Mouse (Mus musculus) adipocyte (in vitro differentiated cells): ENCODE data around the gene Has1.
A peak's percentile ranks its signal among the peaks of the same experiment; 100 is the strongest.

ENCODE experiments used
- DNase-seq: peaks from one replicate; pipeline ENCODE4 v3.0.0-alpha.2; 2016; ENCODE audit warnings: low spot score

The Has1 gene

DNA sequence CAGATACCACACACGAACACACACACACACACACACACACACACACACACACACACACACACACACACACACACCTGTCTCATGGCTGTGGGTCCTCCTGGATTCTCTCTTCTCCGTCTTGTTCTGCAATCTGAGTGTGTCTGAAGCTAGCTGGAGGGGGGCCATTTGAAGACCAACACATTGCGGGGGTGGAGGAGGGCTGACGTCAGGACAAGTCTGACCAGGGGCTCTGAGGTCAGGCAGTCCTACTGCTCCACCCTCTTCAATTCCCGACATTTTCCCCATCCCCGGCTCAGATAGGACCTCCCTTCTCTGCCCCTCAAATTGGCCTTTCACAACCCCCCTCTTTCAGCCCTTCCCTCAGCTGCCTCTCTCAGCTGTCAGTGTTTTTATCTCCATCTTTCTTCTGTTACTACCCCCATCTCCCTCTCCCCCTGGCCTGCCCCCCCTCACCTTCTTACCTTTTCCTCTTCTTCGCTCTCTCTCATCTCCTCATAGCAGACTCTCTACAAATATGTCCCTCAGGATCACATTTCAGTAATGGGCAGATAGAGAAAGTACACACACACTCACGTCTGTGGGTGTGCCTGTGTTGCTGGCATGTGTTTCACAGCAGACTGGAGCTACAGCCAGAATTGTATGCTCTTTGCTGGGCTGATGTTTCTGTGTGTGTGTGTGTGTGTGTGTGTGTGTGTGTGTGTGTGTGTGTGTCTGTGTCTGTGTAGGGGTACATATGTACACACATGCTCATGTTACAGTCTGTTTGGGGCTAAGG is at the start of gene Has1:
Has1 (minus strand) TSS at position 142 of the 775 bp plus-strand sequence.
- no peak for DNase-seq

DNA sequence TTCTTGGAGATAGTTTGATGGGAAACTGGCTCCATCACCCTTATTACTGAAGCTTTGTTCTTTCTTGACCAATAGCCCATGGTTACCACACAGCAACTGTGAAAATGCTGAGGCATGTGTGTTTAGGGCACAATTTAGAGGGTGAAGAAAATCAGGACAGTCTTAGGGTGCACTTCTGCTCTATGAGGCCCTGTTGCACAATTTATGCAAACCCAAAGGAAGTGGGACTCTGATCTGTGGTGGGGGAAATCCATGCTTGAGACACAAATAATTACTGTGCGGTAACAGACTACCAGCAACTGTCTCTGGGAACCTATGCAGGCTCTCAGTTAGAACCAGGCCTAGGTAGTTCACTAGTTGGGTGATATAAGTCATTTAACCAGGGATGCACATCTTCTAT is 45.8 kb upstream of the Has1 start:
- no peak for DNase-seq

DNA sequence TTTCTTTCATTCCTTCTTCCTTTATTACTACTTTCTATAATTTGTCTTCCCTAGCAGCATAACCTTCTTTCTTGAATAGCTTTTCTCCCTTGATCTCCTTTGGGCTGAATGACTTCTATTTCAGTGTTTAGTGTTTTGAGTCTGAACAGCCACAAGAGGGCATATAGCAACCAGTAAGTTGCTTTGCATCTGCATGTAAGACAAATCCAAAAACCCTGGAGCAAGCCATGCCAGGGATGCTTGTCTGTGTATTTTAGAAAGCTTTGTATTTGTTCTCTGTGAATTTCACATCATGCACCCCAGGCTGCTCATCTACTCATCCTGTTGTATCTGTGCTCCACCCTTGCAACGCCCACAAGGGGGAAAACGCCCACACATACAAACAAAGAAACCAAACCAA is 44.3 kb upstream of the Has1 start:
- peak; percentile 51 for DNase-seq

GRCm38 (mm10) chr17:17896039-17896438 is 41.0 kb upstream of the Has1 start:
- peak; percentile 88 for DNase-seq

- DNase-seq, result peak; percentile 59
Observed at GRCm38 (mm10) chr17:17889732-17890425, 34.9 kb upstream of the Has1 start.

GRCm38 (mm10) chr17:17887774-17888248 is 32.8 kb upstream of the Has1 start, which contains the start of the genes Fpr2 and Fpr3:
Gene Fpr2 (plus strand): TSS chr17:17887824.
Gene Fpr3 (plus strand): TSS chr17:17887852.
- DNase-seq, result no peak

- DNase-seq, result no peak
Observed at GRCm38 (mm10) chr17:17883840-17884239, 28.8 kb upstream of the Has1 start, which contains the start of gene Fpr1. Gene Fpr1 (minus strand): TSS chr17:17883940.

GRCm38 (mm10) chr17:17882672-17883071 is 27.7 kb upstream of the Has1 start:
- no peak for DNase-seq

DNA sequence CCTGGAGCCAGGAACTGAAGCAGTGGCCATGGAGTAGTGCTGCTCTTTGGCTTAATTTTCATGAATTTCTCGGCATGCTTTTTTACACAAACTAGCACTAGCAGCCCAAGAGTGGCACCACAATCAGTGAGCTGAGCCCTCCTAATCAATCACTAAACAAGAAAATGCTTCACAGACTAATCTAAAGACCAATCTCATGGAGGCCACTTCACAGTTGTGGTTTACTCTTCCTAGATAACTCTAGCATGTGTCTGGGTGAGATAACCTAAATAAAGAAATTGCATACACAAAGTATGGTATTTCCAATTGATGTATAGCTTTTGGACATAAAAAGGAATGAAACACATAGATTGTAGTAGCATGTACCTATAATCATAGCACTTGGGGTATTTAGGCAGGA is 24.3 kb upstream of the Has1 start:
- DNase-seq, result no peak

- DNase-seq, result no peak
Observed at GRCm38 (mm10) chr17:17871697-17872096, 16.7 kb upstream of the Has1 start.

DNA sequence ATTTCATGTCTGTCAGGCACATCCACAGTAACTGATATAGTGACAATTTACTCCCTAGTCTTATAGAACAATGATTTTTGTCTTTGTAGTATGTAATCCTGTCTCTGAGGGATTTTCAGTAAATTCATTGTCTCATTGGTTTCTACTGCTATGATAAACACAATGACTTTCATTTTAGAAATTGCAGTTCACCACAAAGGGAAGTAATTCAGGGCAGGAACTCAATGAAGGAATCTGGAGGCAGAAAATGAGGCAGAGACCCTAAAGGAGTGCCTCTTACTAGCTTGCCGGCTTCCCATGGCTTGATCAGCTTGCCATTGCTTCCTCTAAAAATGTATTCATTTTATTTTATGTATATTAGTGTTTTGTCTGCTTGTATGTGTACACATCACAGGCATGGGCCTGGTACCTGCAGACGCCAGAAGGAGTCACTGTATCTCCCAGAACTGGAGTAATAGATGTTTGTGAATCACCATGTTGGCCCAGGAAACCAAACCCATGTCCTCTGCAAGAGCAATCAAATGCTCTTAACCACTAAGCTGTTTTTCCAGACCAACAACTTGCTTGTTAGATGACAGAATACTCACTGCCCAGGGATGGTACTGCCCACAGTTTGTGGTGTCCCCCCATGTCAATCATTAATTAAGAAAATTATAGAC is 16.0 kb upstream of the Has1 start:
- no peak for DNase-seq

GRCm38 (mm10) chr17:17866801-17867469 is 11.9 kb upstream of the Has1 start:
- DNase-seq, result peak; percentile 70

GRCm38 (mm10) chr17:17865168-17865567 is 10.2 kb upstream of the Has1 start:
- no peak for DNase-seq

GRCm38 (mm10) chr17:17862360-17862759 is 7.4 kb upstream of the Has1 start:
- peak; percentile 62 for DNase-seq

DNA sequence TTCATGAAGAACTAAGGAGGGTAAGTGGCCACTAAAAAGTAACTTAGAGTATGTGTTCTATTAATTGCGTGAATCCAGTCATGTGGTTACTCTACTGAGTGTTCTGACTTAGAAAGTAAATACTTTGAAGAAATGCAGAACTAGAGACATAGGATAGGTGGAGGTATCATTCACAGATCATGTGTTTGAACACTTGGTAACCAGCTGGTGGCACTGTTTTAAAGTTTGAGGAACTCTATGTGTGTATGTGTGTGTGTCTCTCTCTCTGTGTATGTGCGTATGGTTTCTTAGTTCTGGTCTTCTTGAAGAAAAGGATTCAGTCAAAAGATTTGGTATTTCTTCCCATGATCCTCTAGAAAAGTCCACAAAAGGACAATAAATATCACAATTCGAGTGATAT is 5.1 kb upstream of the Has1 start:
- DNase-seq, result no peak

DNA sequence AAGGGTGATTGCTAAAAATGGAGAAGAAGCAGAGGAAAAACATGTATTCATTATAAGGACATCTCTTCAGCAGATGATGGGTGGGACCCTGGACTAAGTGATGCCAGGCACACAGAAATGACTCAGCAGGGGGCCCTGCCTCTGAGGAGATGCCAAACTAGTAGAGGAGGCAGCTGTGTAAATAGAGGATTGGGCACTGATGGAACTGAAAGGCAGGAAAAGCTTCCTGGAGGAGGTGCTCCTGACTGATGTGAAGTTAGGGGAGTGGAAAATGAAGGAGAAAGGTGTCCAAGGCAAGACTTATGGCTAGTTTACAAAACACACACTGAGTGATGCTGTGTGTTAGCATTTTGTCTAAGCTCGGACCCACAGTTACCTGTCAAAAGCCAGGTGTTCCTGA is 2.4 kb upstream of the Has1 start:
- DNase-seq, result no peak

- DNase-seq, result peak; percentile 46
Observed at GRCm38 (mm10) chr17:17856612-17857011, 1.6 kb upstream of the Has1 start.

GRCm38 (mm10) chr17:17849906-17850712 is 4.9 kb downstream of the Has1 start:
- no peak for DNase-seq

GRCm38 (mm10) chr17:17848988-17849387 is 6.0 kb downstream of the Has1 start:
- DNase-seq, result no peak

DNA sequence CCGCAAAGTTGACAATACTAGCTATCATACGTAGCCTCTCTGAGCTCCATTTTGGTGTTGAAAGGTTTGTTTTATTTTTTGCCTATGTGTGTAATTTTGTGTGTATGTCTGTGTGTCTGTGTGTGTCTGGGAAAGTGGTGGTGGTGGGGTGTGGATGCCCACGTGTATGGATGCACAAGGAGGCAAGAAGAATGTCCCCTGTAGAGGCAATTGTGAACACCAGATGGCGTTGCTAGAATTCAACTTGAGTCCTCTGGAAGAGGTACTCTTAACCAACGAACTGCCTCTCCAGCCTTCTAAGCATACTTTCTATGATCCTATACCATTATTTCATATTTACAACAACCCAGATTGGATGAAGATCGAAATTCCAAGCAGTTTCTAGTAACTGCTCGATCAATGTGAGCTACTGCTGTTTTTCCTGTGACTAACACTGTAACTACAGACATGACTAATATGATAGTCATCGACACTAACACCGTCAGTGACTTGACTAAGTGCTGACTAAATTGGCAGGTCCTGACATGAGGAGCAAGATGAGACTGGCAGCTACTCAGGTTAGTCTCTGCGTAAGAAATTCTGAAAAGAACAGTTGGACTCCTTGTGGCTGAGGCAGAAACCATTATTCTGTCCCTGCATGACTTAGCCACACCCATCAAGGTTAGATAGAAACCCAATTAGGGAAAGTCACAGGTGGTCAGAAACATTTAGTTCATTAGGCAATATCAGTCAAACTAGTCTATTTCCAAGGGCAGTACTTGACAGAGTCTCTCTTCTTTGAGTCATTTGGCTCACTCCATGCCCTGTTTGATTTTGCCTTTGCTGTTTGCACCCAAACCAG is 9.6 kb downstream of the Has1 start:
- DNase-seq, result peak; percentile 78
